Mouse (Mus musculus): Measurements from ENCODE around the gene Baz1b.

DNA sequence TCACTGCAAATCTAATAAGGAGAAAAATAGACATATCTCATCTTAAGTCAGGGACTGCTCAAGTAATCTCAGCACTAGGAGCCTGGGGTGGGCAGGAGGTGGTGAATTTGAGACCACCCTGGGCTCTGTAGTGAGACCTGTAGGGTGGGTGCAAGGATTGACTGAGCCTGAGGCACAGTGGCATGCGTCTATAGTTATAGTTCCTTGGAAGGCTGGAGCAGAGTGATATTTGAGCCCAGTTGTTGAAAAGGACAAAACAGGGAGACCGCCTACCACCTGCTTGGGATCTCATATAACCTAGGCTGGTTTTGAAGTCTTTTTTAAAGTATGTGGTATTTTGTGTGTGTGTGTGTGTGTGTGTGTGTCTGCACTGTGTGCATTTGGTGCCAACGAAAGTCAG lies 37.1 kb downstream of the Baz1b start:
- no peak for TF ChIP-seq POLR2A (IDR thresholded peaks at IDR 0.05; ENCODE audit: insufficient read length, low read depth)
- TF ChIP-seq SRF (IDR thresholded peaks at IDR 0.05; ENCODE audit: control insufficient read depth, insufficient read length, low read depth) = no peak
- no peak for TF ChIP-seq USF1 (IDR thresholded peaks at IDR 0.05; ENCODE audit: low read depth)
- TF ChIP-seq MAX (IDR thresholded peaks at IDR 0.05; ENCODE audit: low read depth) = no peak
- TF ChIP-seq E2F4 (IDR thresholded peaks at IDR 0.05; ENCODE audit: insufficient read depth) = no peak
- TF ChIP-seq CEBPB (IDR thresholded peaks at IDR 0.05; ENCODE audit: insufficient read depth, poor library complexity, severe bottlenecking) = no peak

Measured in myocyte (in vitro differentiated cells).